Mouse (Mus musculus) ES-E14 (cell line): ENCODE data around the gene Trip11. TPM values are rescaled to one million over a fixed set of nuclear protein-coding genes. Genes with fewer than 3 reads are reported as not detected.

Experiments used
- DNase-seq: peaks from one replicate; pipeline ENCODE4 v3.0.0-alpha.2; 2013; ENCODE audit warnings: low read depth, low spot score
- H3K27ac ChIP-seq: 2 replicates; pipeline ENCODE4 v1.5.1; 2012; ENCODE audit warnings: low read depth, mild to moderate bottlenecking, low read length, moderate library complexity, mixed read lengths; ENCODE audit not compliant: poor library complexity, insufficient read depth, severe bottlenecking
- H3K36me3 ChIP-seq: 2 replicates; pipeline ENCODE4 v1.6.1; 2012; ENCODE audit warnings: mild to moderate bottlenecking, low read length, moderate library complexity, mixed read lengths; ENCODE audit not compliant: control insufficient read depth, poor library complexity, insufficient read depth, severe bottlenecking
- H3K4me1 ChIP-seq, 2 experiments: fragments of 150-350 bp in 1 of 2; sonication (generic) in 1 of 2; 2 replicates each; pipeline ENCODE4 v1.6.1; 2012; ENCODE audit warnings: low read length in 2 of 2, mild to moderate bottlenecking in 1 of 2, mixed read lengths in 1 of 2; ENCODE audit not compliant: control insufficient read depth in 2 of 2, insufficient read depth in 2 of 2, poor library complexity in 1 of 2
- H3K4me3 ChIP-seq, 2 experiments: fragments of 150-350 bp in 1 of 2; sonication (generic) in 1 of 2; 2 replicates each; pipeline ENCODE4 v1.5.1; 2012; ENCODE audit warnings: low read length in 2 of 2, low read depth in 1 of 2, mild to moderate bottlenecking in 1 of 2, mixed read lengths in 1 of 2; ENCODE audit not compliant: insufficient read depth in 1 of 2, poor library complexity in 1 of 2, severe bottlenecking in 1 of 2
- H3K9ac ChIP-seq: 2 replicates; pipeline ENCODE4 v1.6.1; 2012; ENCODE audit warnings: low read depth, mild to moderate bottlenecking, low read length, mixed read lengths; ENCODE audit not compliant: poor library complexity, insufficient read depth, severe bottlenecking
- H3K9me3 ChIP-seq: fragments of 150-350 bp; sonication (generic); 2 replicates; pipeline ENCODE4 v1.6.1; 2012; ENCODE audit warnings: low read depth, mild to moderate bottlenecking, low read length; ENCODE audit not compliant: control insufficient read depth, insufficient read depth
- CHD2 ChIP-seq: IDR thresholded peaks from 2 replicates; pipeline ENCODE4 v1.6.1; 2014; ENCODE audit warnings: mild to moderate bottlenecking, low read depth, low read length, inconsistent platforms
- HCFC1 ChIP-seq: IDR thresholded peaks from 2 replicates; pipeline ENCODE4 v1.6.1; 2012; ENCODE audit warnings: low read length, inconsistent platforms, borderline replicate concordance; ENCODE audit not compliant: insufficient read depth
- MAFK ChIP-seq: IDR thresholded peaks from 2 replicates; pipeline ENCODE4 v1.6.1; 2014; ENCODE audit warnings: mild to moderate bottlenecking, low read depth, low read length, inconsistent platforms; ENCODE audit not compliant: insufficient read depth
- ZC3H11A ChIP-seq: IDR thresholded peaks from 2 replicates; pipeline ENCODE4 v1.6.1; 2012; ENCODE audit warnings: low read depth, mild to moderate bottlenecking, inconsistent platforms, low read length, borderline replicate concordance
- ZNF384 ChIP-seq: IDR thresholded peaks from 2 replicates; pipeline ENCODE4 v1.6.1; 2012; ENCODE audit warnings: low read depth, low read length, inconsistent platforms
- in situ Hi-C, 2 experiments: fragments of 600-800 bp; cut with MboI; formaldehyde crosslinking; loops; one replicate each; pipeline ENCODE4 v1.15.1; 2025; ENCODE audit warnings: low sequenced_read_pairs in 2 of 2, inconsistent platforms in 1 of 2; ENCODE audit not compliant: unreplicated experiment in 2 of 2
- total RNA-seq: library from RNA; depleted of rRNA; stranded (reverse); fragments of 300-350 nt; gene quantifications from 2 replicates; pipeline ENCODE4 v1.2.3, GENCODE M21; 2012

Trip11 gene
- total RNA-seq, 1 experiment = 15.7 TPM

DNA sequence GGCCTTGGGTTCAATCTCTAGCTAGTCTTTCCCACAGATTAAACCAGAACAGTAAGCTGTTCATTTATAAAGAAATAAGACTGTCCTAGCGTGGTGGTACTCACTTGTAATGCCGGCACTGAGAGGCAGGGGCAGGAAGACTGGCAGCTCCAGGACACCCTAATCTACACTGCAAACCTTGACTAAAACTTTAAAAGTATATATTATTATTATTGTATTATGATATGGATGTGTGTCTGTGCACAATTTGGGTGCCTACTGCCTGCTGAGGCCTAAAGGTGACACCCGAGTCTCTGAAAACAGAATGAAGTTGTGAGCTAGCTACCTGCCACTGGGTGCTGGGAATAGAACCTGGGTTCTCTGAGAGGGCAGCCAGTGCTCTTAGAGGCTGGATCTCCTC is 1.7 kb downstream of the Trip11 start:
- Histone ChIP-seq H3K27ac (no peak overlapping the region), H3K9ac (no peak overlapping the region), H3K4me1 (0 out of 4 replicates have a peak, but pooled peaks cover 0 to 2% of the 10 kb centered on the region in 2 experiments), H3K4me3 (no peak overlapping the region), H3K9me3 (no peaks in the 10 kb centered on the region), H3K36me3 (no peaks in the 10 kb centered on the region)
- in situ Hi-C loops = no loop called here
- DNase-seq = no peak
- TF ChIP-seq ZC3H11A (no peak), ZNF384 (no peak), HCFC1 (no peak), MAFK (no peak), CHD2 (no peak)

DNA sequence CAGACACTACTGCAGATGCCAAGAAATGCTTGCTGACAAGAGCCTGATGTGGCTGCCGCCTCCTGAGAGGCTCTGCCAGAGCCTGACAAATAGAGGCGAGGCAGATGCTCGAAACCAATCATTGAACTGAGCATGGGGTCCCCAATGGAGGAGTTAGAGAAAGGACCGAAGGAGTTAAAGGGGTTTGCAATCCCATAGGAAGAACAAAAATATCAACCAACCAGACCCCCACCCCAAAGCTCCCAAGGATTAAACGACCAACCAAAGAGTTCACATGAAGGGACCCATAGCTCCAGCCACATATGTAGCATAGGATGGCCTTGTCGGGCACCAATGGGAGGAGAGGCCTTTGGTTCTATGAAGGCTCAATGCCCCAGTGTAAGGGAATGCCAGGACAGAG is 2.7 kb downstream of the Trip11 start:
- Histone ChIP-seq H3K9me3 (no peaks in the 10 kb centered on the region), H3K9ac (no peak overlapping the region), H3K27ac (no peak overlapping the region), H3K4me1 (0 out of 4 replicates have a peak, but pooled peaks cover 0 to 2% of the 10 kb centered on the region in 2 experiments), H3K4me3 (no peak overlapping the region), H3K36me3 (no peaks in the 10 kb centered on the region)
- TF ChIP-seq ZC3H11A (no peak), HCFC1 (no peak), ZNF384 (no peak), CHD2 (no peak), MAFK (no peak)
- in situ Hi-C loops = no loop called here
- no peak for DNase-seq

DNA sequence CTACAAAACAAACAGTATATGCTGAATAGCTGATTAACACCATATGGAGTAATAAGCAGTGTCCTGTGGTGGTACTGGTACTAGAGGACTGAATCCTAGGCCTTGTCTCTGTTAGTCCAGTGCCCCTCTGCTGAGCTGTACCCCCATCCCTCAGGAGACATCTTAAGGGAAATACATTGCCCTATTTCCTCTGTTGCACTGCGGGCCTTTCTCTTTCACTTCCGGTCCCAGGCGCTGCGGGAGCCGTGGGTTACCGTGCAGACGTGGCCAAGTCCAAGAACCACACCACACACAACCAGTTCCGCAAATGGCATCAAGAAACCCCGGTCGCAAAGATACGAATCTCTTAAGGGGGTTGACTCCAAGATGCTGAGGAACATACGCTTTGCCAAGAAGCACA is 7.2 kb downstream of the Trip11 start:
- no peak overlapping the region for H3K27ac ChIP-seq
- H3K4me3 ChIP-seq = no peak overlapping the region
- H3K4me1 ChIP-seq = no peaks in the 10 kb centered on the region
- no peaks in the 10 kb centered on the region for H3K9me3 ChIP-seq
- no peaks in the 10 kb centered on the region for H3K36me3 ChIP-seq
- H3K9ac ChIP-seq = no peak overlapping the region
- no peak for TF ChIP-seq CHD2
- no peak for TF ChIP-seq ZNF384
- no peak for TF ChIP-seq HCFC1
- no peak for TF ChIP-seq ZC3H11A
- TF ChIP-seq MAFK = no peak
- in situ Hi-C loops = no loop called here
- no peak for DNase-seq

DNA sequence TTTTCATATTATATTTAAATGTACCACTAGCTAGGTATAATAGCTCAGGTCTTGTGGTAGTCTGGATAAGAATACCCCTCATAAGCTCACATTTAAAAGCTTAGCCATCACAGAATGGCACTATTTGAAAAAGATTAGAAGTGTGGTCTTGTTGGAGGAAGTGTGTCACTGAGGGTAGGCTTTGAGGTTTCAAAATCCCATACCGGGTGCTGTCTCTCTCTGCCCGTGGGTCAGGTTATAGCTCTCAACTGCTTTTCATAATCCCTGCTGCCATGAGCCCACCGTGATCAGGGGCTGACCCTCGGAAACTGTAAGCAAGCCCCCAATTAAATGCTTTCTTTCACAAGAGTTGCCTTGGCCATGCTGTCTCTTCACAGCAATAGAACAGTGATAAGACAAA is 8.2 kb downstream of the Trip11 start:
- H3K36me3 ChIP-seq = no peaks in the 10 kb centered on the region
- in situ Hi-C loops = no loop called here

DNA sequence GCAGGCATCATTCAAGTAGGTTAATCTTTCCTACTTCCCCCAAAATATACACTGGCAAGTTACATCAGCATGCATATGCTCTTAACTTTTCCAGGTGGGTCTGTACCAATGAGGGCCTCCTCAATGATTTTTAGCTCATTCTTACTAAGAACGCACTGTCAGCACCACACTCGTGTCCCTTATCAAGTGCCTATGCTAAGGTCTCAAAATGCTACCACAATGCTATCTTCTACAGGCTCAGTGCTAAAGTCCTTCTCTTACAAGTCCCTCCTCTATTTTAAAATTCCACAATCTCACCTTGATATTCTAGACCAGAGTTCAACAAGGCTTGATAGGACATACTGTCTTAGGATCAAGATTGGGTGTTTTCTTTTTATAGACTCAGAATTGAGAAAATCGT is 8.9 kb downstream of the Trip11 start:
- TF ChIP-seq ZC3H11A (no peak), CHD2 (no peak), ZNF384 (no peak), HCFC1 (no peak), MAFK (no peak)

More for the DNA sequence above, 8.2 kb downstream of the Trip11 start:
- H3K9ac ChIP-seq = no peak overlapping the region
- H3K4me3 ChIP-seq = no peak overlapping the region
- no peak for DNase-seq
- H3K9me3 ChIP-seq = no peaks in the 10 kb centered on the region
- TF ChIP-seq ZNF384 = no peak
- TF ChIP-seq MAFK = no peak
- TF ChIP-seq ZC3H11A = no peak
- no peak for TF ChIP-seq CHD2
- TF ChIP-seq HCFC1 = no peak
- no peak overlapping the region for H3K27ac ChIP-seq
- no peaks in the 10 kb centered on the region for H3K4me1 ChIP-seq

More for the DNA sequence above, 8.9 kb downstream of the Trip11 start:
- Histone ChIP-seq H3K9me3 (no peaks in the 10 kb centered on the region), H3K27ac (no peak overlapping the region), H3K36me3 (no peaks in the 10 kb centered on the region), H3K4me3 (no peak overlapping the region), H3K4me1 (no peaks in the 10 kb centered on the region), H3K9ac (no peak overlapping the region)
- DNase-seq = no peak
- in situ Hi-C loops = no loop called here
